Mouse (Mus musculus): ENCODE measurements around the gene Plxnb1. TPM values are rescaled to one million over a fixed set of nuclear protein-coding genes. Genes with fewer than 3 reads are reported as not detected.

Plxnb1 gene
- polyA plus RNA-seq, 1 experiment from 2014 or later = 15.7 TPM

DNA sequence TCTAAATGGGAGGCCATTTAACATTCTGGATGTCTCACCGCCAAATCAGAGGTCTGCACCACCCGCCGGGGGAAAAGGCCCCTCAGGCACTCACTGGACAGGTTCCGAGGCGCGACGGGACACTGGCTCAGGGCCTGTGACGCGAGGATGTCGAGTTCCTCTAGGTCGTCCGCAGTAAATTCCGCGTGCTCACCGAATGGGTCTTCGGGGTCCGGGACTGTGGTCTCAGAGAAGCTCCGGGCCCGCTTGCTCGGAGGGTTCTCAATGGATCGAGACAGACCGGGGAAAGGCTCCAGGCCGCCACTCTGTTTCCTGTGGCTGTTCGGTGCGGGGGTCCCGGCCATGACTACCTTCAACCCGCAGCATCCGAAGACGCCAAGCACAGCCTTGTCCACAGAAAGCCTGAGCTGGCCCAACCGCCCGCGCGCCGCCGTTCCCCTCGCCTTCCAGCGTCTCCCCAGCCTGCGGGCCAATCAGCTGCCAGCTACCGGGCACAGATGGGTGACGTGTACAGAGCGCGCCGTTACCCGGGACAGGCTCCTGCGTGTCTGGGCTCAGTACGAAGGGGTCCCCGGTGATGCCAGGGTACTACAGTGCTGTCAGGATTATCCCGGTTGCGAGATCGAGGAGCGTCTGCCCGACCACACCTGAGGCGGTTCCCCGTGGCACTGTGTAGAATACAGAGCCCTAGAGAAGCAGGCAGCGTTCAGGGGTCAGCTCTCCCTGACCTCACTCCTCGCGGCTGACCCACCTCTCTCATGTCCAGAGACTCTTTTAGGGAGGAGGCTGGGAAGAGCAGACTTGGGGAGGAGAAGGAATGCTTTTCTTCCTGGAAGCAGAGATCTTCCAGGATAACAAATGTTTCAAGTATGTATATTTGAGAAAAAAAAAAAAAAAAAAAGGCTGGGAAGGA, 21.3 kb upstream of the Plxnb1 start, which contains the start of gene Atrip:
TSS of gene Atrip (minus strand) at position 464 of the 913 bp plus-strand sequence.
- peaks cover 33% of the 10 kb centered on the region for H3K36me3 ChIP-seq
- ATAC-seq (ENCODE audit: insufficient number of reproducible peaks, low FRiP score, low TSS enrichment, low read depth) = peak; percentile 95
- H3K27ac ChIP-seq (replicated peaks) = peak within 1 kb of the TSS; percentile 68
- H3K9me3 ChIP-seq (replicated peaks) = no peaks in the 10 kb centered on the region
- peaks cover 16% of the 10 kb centered on the region for H3K4me1 ChIP-seq
- peak within 1 kb of the TSS; percentile 91 for H3K4me2 ChIP-seq (replicated peaks)
- peak within 1 kb of the TSS; percentile 85 for H3K4me3 ChIP-seq (replicated peaks)
- H3K27me3 ChIP-seq = no peaks in the 10 kb centered on the region
- WGBS = under 1% methylated on average over 57 of the region's 57 CpGs
- H3K9ac ChIP-seq = peak within 1 kb of the TSS; percentile 93

GRCm38 (mm10) chr9:109080516-109080915, 14.7 kb upstream of the Plxnb1 start:
- H3K4me2 ChIP-seq (replicated peaks) = no peak overlapping the region
- peaks cover 12% of the 10 kb centered on the region for H3K36me3 ChIP-seq
- H3K27ac ChIP-seq (replicated peaks) = no peak overlapping the region
- H3K4me3 ChIP-seq (replicated peaks) = 0 out of 2 replicates have a peak overlapping the region, but pooled peaks have one; percentile 83
- WGBS = 94% methylated on average over 3 of the region's 3 CpGs
- no peak for ATAC-seq (ENCODE audit: insufficient number of reproducible peaks, low FRiP score, low TSS enrichment, low read depth)
- no peaks in the 10 kb centered on the region for H3K9me3 ChIP-seq (replicated peaks)
- no peaks in the 10 kb centered on the region for H3K27me3 ChIP-seq
- H3K4me1 ChIP-seq = peaks cover 16% of the 10 kb centered on the region
- H3K9ac ChIP-seq = no peak overlapping the region

DNA sequence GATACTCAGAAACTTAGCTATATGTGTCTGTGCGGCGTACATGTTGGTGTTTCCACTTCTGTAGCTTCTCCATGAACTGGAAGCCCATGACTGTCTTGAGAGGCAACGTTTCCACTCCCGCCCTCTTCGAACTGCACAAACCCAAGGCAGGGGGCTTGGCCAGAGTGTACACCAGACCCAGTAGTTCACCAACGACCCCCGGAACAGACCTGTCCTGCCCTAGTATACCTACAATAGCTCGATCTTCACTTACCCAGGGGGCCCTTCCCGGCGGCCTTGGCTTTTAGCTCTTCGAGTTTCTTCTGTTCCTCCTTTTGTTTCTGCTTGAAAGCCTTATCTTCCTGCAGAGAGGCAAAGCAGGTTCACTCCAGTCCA, 13.5 kb upstream of the Plxnb1 start:
- Histone ChIP-seq H3K27ac (replicated peaks) (peak overlapping the region; percentile 68; the same call in 1 of the 2 replicates), H3K4me2 (replicated peaks) (peak overlapping the region; percentile 58), H3K9me3 (replicated peaks) (no peaks in the 10 kb centered on the region), H3K4me1 (peaks cover 16% of the 10 kb centered on the region), H3K9ac (peak overlapping the region; percentile 93), H3K36me3 (peaks cover 12% of the 10 kb centered on the region), H3K27me3 (no peaks in the 10 kb centered on the region), H3K4me3 (replicated peaks) (peak overlapping the region; percentile 83)
- 6% methylated on average over 11 of the region's 11 CpGs for WGBS
- 0 out of 2 replicates have a peak, but pooled peaks have one; percentile 30 for ATAC-seq (ENCODE audit: insufficient number of reproducible peaks, low FRiP score, low TSS enrichment, low read depth)

DNA sequence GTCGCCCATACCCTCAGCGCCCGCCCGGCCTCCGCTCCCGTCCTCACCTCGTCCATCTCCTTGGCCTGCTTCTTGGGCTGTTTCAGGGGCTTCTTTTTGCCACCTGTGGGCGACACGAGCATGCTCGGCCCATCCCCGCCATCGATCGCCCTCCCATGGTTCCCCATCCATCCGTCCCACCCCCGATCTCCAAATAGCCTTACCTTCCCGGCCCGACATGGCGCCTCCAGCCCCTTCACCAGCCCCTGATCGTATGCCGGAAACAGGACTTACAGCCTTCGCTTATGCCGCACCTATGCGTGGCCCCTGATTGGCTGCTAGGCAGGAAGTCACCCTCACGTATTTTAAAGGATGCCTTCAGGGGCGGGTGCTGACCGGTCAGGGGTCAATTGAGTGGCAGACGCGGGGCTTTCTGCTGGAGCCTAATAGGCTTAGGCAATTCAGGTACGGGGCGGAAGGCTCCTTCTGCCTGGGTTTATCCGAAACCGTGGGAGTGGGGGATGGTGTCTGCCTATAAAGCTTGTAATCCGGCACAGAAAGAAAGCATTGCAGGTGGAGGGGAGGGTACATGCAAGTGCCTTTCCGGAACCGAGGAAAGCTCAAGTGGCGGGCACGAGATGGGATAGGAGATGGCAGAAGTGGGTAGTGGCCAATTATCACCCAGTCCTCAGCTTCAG, 12.9 kb upstream of the Plxnb1 start, which contains the start of the genes Ccdc51 and Tma7:
TSS of gene Ccdc51 (plus strand) at position 370 of the 677 bp plus-strand sequence.
TSS of gene Tma7 (minus strand) at position 464 of the 677 bp plus-strand sequence.
- peak within 1 kb of the TSS; percentile 93 for H3K9ac ChIP-seq
- H3K4me2 ChIP-seq (replicated peaks) = peak within 1 kb of the TSS; percentile 58
- peak within 1 kb of the TSS; percentile 68 for H3K27ac ChIP-seq (replicated peaks)
- WGBS = under 1% methylated on average over 37 of the region's 37 CpGs
- H3K36me3 ChIP-seq = peaks cover 12% of the 10 kb centered on the region
- peaks cover 16% of the 10 kb centered on the region for H3K4me1 ChIP-seq
- H3K4me3 ChIP-seq (replicated peaks) = peak within 1 kb of the TSS; percentile 83
- no peaks in the 10 kb centered on the region for H3K27me3 ChIP-seq
- peak; percentile 95 for ATAC-seq (ENCODE audit: insufficient number of reproducible peaks, low FRiP score, low TSS enrichment, low read depth)
- H3K9me3 ChIP-seq (replicated peaks) = no peaks in the 10 kb centered on the region

DNA sequence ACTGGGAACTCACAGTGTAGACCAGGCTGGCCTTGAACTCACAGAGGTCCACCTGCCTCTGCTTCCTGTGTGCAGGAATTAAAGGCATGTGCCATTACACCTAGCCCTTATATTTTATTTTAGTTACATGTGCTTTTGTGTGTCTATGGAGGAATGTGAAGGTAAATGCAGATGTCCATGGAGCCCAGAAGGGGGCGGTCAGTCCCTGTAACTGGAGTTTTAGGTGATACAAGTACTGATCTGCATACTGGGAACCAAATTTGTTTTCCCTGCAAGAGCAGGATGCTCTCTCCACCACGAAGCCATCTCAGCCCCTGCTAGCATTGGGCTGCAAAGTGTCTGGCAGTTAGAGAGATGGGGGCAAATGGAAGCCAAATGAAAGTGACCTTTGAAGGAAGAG, 10.3 kb upstream of the Plxnb1 start:
- Histone ChIP-seq H3K4me1 (peaks cover 21% of the 10 kb centered on the region), H3K36me3 (peaks cover 12% of the 10 kb centered on the region), H3K9me3 (replicated peaks) (no peaks in the 10 kb centered on the region), H3K27ac (replicated peaks) (no peak overlapping the region), H3K4me2 (replicated peaks) (no peak overlapping the region), H3K9ac (no peak overlapping the region), H3K4me3 (replicated peaks) (no peak overlapping the region), H3K27me3 (no peaks in the 10 kb centered on the region)
- ATAC-seq (ENCODE audit: insufficient number of reproducible peaks, low FRiP score, low TSS enrichment, low read depth) = no peak
- whole genome bisulfite sequencing = 9% methylated on average over 2 of the region's 2 CpGs

GRCm38 (mm10) chr9:109087987-109088386, 7.2 kb upstream of the Plxnb1 start:
- Histone ChIP-seq H3K4me3 (replicated peaks) (no peak overlapping the region), H3K4me1 (peaks cover 20% of the 10 kb centered on the region), H3K36me3 (0 out of 2 replicates have a peak, but pooled peaks cover 18% of the 10 kb centered on the region), H3K27me3 (no peaks in the 10 kb centered on the region), H3K27ac (replicated peaks) (peak overlapping the region; percentile 44; the same call in 1 of the 2 replicates), H3K4me2 (replicated peaks) (no peak overlapping the region), H3K9me3 (replicated peaks) (no peaks in the 10 kb centered on the region), H3K9ac (no peak overlapping the region)
- WGBS = 6% methylated on average over 5 of the region's 5 CpGs
- no peak for ATAC-seq (ENCODE audit: insufficient number of reproducible peaks, low FRiP score, low TSS enrichment, low read depth)

DNA sequence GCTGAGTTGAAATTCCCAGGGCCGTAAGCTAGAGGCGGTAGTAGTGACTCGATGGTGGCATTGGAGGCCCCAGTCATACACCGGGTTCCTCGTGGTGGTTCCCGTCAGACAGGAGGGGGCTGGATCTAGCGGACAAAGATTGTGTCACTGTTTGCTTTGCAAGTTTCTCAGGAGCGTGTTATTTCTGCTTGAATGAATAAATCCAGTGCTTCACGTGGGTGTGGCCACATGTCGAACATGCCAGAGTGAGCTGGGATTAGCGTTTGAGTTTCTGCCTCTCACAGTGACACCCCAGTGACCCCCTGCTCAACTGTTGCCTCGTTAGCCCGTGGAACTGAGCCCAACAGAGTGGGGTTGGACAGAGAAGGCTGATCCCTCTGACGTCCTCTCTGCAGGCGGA, 4.7 kb upstream of the Plxnb1 start:
- 64% methylated on average over 15 of the region's 15 CpGs for WGBS

GRCm38 (mm10) chr9:109091802-109092201, 3.4 kb upstream of the Plxnb1 start:
- Histone ChIP-seq H3K4me2 (replicated peaks) (0 out of 2 replicates have a peak overlapping the region, but pooled peaks have one; percentile 19), H3K4me3 (replicated peaks) (no peak overlapping the region), H3K36me3 (0 out of 2 replicates have a peak, but pooled peaks cover 18% of the 10 kb centered on the region), H3K4me1 (peaks cover 43% of the 10 kb centered on the region), H3K9ac (no peak overlapping the region), H3K27ac (replicated peaks) (peak overlapping the region; percentile 12; the same call in 1 of the 2 replicates), H3K9me3 (replicated peaks) (no peaks in the 10 kb centered on the region), H3K27me3 (no peaks in the 10 kb centered on the region)
- no peak for ATAC-seq (ENCODE audit: insufficient number of reproducible peaks, low FRiP score, low TSS enrichment, low read depth)
- 73% methylated on average over 8 of the region's 8 CpGs for WGBS

More for the DNA sequence above, 4.7 kb upstream of the Plxnb1 start:
- H3K27ac ChIP-seq (replicated peaks) = peak overlapping the region; percentile 63; the same call in 1 of the 2 replicates
- no peak overlapping the region for H3K4me3 ChIP-seq (replicated peaks)
- no peak overlapping the region for H3K9ac ChIP-seq
- 0 out of 2 replicates have a peak, but pooled peaks cover 18% of the 10 kb centered on the region for H3K36me3 ChIP-seq
- no peak for ATAC-seq (ENCODE audit: insufficient number of reproducible peaks, low FRiP score, low TSS enrichment, low read depth)
- peaks cover 34% of the 10 kb centered on the region for H3K4me1 ChIP-seq
- H3K27me3 ChIP-seq = no peaks in the 10 kb centered on the region
- 0 out of 2 replicates have a peak overlapping the region, but pooled peaks have one; percentile 2 for H3K4me2 ChIP-seq (replicated peaks)
- no peaks in the 10 kb centered on the region for H3K9me3 ChIP-seq (replicated peaks)

GRCm38 (mm10) chr9:109092799-109093198, 2.4 kb upstream of the Plxnb1 start:
- 39% methylated on average over 6 of the region's 6 CpGs for WGBS
- no peak for ATAC-seq (ENCODE audit: insufficient number of reproducible peaks, low FRiP score, low TSS enrichment, low read depth)
- H3K4me3 ChIP-seq (replicated peaks) = no peak overlapping the region
- no peaks in the 10 kb centered on the region for H3K27me3 ChIP-seq
- H3K27ac ChIP-seq (replicated peaks) = peak overlapping the region; percentile 48; the same call in 1 of the 2 replicates
- H3K4me1 ChIP-seq = peaks cover 53% of the 10 kb centered on the region
- H3K36me3 ChIP-seq = 0 out of 2 replicates have a peak, but pooled peaks cover 18% of the 10 kb centered on the region
- H3K9ac ChIP-seq = no peak overlapping the region
- H3K4me2 ChIP-seq (replicated peaks) = no peak overlapping the region
- no peaks in the 10 kb centered on the region for H3K9me3 ChIP-seq (replicated peaks)

- H3K27me3 ChIP-seq = no peaks in the 10 kb centered on the region
- 19% methylated on average over 11 of the region's 11 CpGs for WGBS
- no peak for ATAC-seq (ENCODE audit: insufficient number of reproducible peaks, low FRiP score, low TSS enrichment, low read depth)
- no peaks in the 10 kb centered on the region for H3K9me3 ChIP-seq (replicated peaks)
- no peak overlapping the region for H3K9ac ChIP-seq
- 0 out of 2 replicates have a peak, but pooled peaks cover 15% of the 10 kb centered on the region for H3K36me3 ChIP-seq
- peak overlapping the region; percentile 76 for H3K4me3 ChIP-seq (replicated peaks)
- H3K4me2 ChIP-seq (replicated peaks) = peak overlapping the region; percentile 84
- peak overlapping the region; percentile 99 for H3K27ac ChIP-seq (replicated peaks)
- peaks cover 59% of the 10 kb centered on the region for H3K4me1 ChIP-seq
Measured at GRCm38 (mm10) chr9:109093786-109094552, 1.2 kb upstream of the Plxnb1 start.
